Mouse (Mus musculus) lung, postnatal 0 days (tissue): ENCODE measurements at regions not wholly inside any gene's neighbourhood (a gene's known extent, or its start where the extent isn't known, plus 50 kb on each side); places are given as distances from the start of the nearest gene placed in this dataset.

Source experiments
- ATAC-seq: fragments of 200-750 bp; cut with Nextera tagmentation; 2 replicates; pipeline ENCODE4 v1.8.0; 2017; ENCODE audit warnings: moderate library complexity
- DNase-seq: peaks from one replicate; pipeline ENCODE4 v3.0.0-alpha.2; 2016; ENCODE audit warnings: low spot score
- H3K27ac ChIP-seq: fragments of 300-500 bp; sonication (generic); 2 replicates; pipeline ENCODE4 v1.5.1; 2014; ENCODE audit warnings: antibody characterized with exemption, mild to moderate bottlenecking, low read length, mixed read lengths
- H3K27me3 ChIP-seq: fragments of 300-500 bp; sonication (generic); replicated peaks from 2 replicates; pipeline ENCODE4 v1.6.1; 2014; ENCODE audit warnings: low read length, mixed read lengths; ENCODE audit not compliant: insufficient read depth
- H3K36me3 ChIP-seq: fragments of 300-500 bp; sonication (generic); 2 replicates; pipeline ENCODE4 v1.6.1; 2014; ENCODE audit warnings: low read length, mixed read lengths; ENCODE audit not compliant: insufficient read depth
- H3K4me1 ChIP-seq: fragments of 300-500 bp; sonication (generic); 2 replicates; pipeline ENCODE4 v1.6.1; 2014; ENCODE audit warnings: antibody characterized with exemption, low read depth, low read length, mixed read lengths; ENCODE audit not compliant: insufficient read depth
- H3K4me2 ChIP-seq: fragments of 300-500 bp; sonication (generic); replicated peaks from 2 replicates; pipeline ENCODE4 v1.6.1; 2014; ENCODE audit warnings: low read depth, mild to moderate bottlenecking, low read length, moderate library complexity, mixed read lengths
- H3K4me3 ChIP-seq: fragments of 300-500 bp; sonication (generic); 2 replicates; pipeline ENCODE4 v1.5.1; 2014; ENCODE audit warnings: low read depth, low read length
- H3K9ac ChIP-seq: fragments of 300-500 bp; sonication (generic); replicated peaks from 2 replicates; pipeline ENCODE4 v1.6.1; 2014; ENCODE audit warnings: low read depth, mild to moderate bottlenecking
- H3K9me3 ChIP-seq: fragments of 300-500 bp; sonication (generic); 2 replicates; pipeline ENCODE4 v1.6.1; 2016; ENCODE audit warnings: low read length, mixed read lengths
- CTCF ChIP-seq: IDR thresholded peaks from 2 replicates; pipeline ENCODE4 v1.5.1; 2016; ENCODE audit warnings: antibody characterized with exemption, mild to moderate bottlenecking
- EP300 ChIP-seq: IDR thresholded peaks from 2 replicates; pipeline ENCODE4 v1.6.1; 2016; ENCODE audit warnings: antibody characterized with exemption, mild to moderate bottlenecking, control low read depth
- WGBS: fragments of 180-500 bp; shearing (Covaris S2); extraction: QIAGEN DNeasy Blood & Tissue Kit; methylation state at CpG from one replicate; pipeline ENCODE4 v1.1.7; 2014; 5-methylcytosine and 5-hydroxymethylcytosine counted together

GRCm38 (mm10) chr2:57522983-57523382 lies 285.5 kb downstream of the Gpd2 start:
- Histone ChIP-seq H3K9ac (no peak overlapping the region), H3K36me3 (no peaks in the 10 kb centered on the region), H3K9me3 (no peaks in the 10 kb centered on the region), H3K27ac (no peak overlapping the region), H3K27me3 (no peaks in the 10 kb centered on the region), H3K4me3 (no peak overlapping the region), H3K4me2 (no peak overlapping the region), H3K4me1 (no peaks in the 10 kb centered on the region)
- ATAC-seq: no peak
- TF ChIP-seq EP300: no peak
- no peak for TF ChIP-seq CTCF
- no peak for DNase-seq
- 82% methylated on average over 8 of the region's 8 CpGs for WGBS

DNA sequence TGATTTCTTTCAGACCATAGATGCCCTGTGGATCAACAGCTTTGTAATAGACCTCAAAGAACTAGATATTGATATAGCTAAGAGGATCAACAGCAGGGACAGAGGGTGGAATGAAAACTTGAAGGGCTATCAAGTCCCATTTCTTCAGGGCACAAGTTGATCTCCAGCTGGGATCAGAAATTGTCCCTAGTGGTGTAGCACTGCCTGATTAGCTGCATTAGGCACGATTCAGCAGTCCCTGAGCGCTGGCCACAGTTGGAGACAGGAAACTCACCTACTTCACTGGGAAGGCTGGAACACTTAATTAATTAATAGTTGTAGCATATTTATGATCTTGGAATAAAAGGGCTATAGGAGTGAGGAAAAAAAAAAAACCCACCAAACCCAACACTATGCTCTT lies 290.5 kb downstream of the Gpd2 start:
- Histone ChIP-seq H3K9ac (no peak overlapping the region), H3K27me3 (no peaks in the 10 kb centered on the region), H3K4me1 (no peaks in the 10 kb centered on the region), H3K9me3 (no peaks in the 10 kb centered on the region), H3K4me2 (no peak overlapping the region), H3K27ac (no peak overlapping the region), H3K4me3 (no peak overlapping the region), H3K36me3 (no peaks in the 10 kb centered on the region)
- 65% methylated on average over 2 of the region's 2 CpGs for WGBS
- no peak for ATAC-seq
- no peak for DNase-seq
- TF ChIP-seq CTCF: no peak
- no peak for TF ChIP-seq EP300

DNA sequence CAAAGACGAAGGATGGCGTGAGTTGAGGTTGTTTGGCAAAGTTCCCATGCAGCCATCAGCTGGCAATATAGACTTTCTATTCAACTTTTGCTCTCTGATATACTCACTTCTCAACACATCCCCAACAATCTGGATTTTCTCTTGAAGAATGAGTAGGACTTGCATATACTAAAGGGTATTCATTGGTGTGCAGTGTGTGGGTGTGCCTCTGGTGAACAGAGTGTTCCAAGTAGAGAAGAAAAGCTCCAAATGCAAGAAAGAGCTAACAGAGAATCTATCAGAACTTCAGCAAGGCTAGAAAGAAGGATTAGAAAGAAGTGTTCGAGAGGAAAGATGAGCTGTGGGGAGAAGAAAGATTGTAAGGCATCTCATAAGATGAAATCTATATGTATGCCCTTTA lies 302.4 kb downstream of the Gpd2 start:
- WGBS: 83% methylated on average over 3 of the region's 3 CpGs
- Histone ChIP-seq H3K9me3 (no peaks in the 10 kb centered on the region), H3K27me3 (no peaks in the 10 kb centered on the region), H3K9ac (no peak overlapping the region), H3K27ac (no peak overlapping the region), H3K4me2 (no peak overlapping the region), H3K4me3 (no peak overlapping the region), H3K4me1 (no peaks in the 10 kb centered on the region), H3K36me3 (no peaks in the 10 kb centered on the region)
- TF ChIP-seq CTCF (no peak), EP300 (no peak)
- DNase-seq (no peak), ATAC-seq (no peak)

DNA sequence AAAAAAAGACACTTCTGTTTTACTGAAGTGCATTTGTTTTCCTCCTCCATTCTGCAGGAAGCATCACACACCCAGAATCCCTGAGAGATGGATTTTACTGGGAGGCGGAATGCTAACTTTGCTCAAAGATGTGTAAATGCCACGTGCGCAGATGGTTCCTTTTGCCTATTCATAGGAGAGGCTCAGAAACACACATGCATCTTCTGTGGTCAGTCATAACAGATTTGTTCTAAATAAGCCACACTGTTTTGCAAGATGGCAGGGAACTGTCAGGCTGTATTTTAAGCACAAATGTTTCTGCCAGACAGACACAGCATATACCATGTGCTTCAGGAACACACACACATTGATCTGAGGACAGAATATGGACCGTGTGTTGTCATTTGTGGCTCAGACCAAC lies 327.8 kb downstream of the Gpd2 start:
- no peak for DNase-seq
- WGBS: 81% methylated on average over 4 of the region's 4 CpGs
- Histone ChIP-seq H3K4me2 (no peak overlapping the region), H3K4me3 (no peak overlapping the region), H3K9me3 (no peaks in the 10 kb centered on the region), H3K9ac (no peak overlapping the region), H3K27me3 (no peaks in the 10 kb centered on the region), H3K27ac (no peak overlapping the region), H3K36me3 (no peaks in the 10 kb centered on the region), H3K4me1 (no peaks in the 10 kb centered on the region)
- no peak for ATAC-seq
- no peak for TF ChIP-seq CTCF
- TF ChIP-seq EP300: no peak

DNA sequence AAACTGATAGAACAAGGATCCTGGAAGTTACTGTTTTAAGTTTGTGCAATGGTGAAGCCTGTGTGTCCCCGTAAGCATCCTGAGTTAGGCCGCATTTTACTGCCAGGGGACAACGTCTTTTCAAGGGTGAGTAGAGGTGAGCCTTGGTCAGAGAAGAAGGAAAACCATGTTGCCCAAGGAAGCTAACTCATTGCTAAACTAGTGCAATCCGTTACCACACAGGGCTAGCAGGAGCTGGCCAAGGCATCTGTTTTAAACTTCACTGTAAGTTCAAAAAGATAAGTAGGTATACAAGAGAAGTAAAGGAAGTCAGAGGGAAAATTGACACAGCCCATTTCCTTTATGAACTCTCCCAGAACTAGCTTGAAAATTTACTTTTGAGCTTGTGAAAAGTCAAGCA lies 328.7 kb downstream of the Gpd2 start:
- H3K27ac ChIP-seq: no peak overlapping the region
- H3K4me1 ChIP-seq: no peaks in the 10 kb centered on the region
- H3K9ac ChIP-seq: no peak overlapping the region
- 74% methylated on average over 4 of the region's 4 CpGs for WGBS
- no peaks in the 10 kb centered on the region for H3K9me3 ChIP-seq
- H3K27me3 ChIP-seq: no peaks in the 10 kb centered on the region
- no peak overlapping the region for H3K4me3 ChIP-seq
- ATAC-seq: no peak
- no peak overlapping the region for H3K4me2 ChIP-seq
- DNase-seq: no peak
- no peaks in the 10 kb centered on the region for H3K36me3 ChIP-seq
- TF ChIP-seq CTCF: no peak
- TF ChIP-seq EP300: no peak

DNA sequence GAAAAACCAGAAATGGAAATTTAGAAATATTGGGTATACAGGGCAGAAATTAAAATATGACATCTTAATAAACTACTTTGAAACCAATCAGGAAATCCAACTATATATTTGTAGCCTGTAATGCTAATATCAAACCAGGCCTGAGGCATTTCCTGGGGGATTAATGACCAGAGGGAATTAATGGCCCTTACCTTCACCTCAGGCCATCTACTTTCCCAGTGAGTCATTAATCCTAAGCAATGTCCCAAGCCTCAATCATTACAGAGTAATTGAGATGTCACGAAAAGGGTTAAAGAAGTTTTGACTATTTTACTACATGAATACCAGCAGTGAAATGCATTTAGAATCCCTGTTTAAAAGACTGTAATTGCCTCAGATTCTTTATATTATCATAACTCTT lies 329.7 kb downstream of the Gpd2 start:
- DNase-seq: no peak
- H3K9ac ChIP-seq: no peak overlapping the region
- H3K36me3 ChIP-seq: no peaks in the 10 kb centered on the region
- 90% methylated on average over 1 of the region's 1 CpGs for WGBS
- no peak for TF ChIP-seq EP300
- TF ChIP-seq CTCF: no peak
- ATAC-seq: no peak
- H3K4me1 ChIP-seq: no peaks in the 10 kb centered on the region
- no peak overlapping the region for H3K4me2 ChIP-seq
- H3K9me3 ChIP-seq: no peaks in the 10 kb centered on the region
- H3K27me3 ChIP-seq: no peaks in the 10 kb centered on the region
- no peak overlapping the region for H3K4me3 ChIP-seq
- H3K27ac ChIP-seq: no peak overlapping the region

- ATAC-seq (no peak), DNase-seq (no peak)
- 81% methylated on average over 3 of the region's 3 CpGs for WGBS
- Histone ChIP-seq H3K9ac (no peak overlapping the region), H3K4me3 (no peak overlapping the region), H3K4me2 (no peak overlapping the region), H3K9me3 (no peaks in the 10 kb centered on the region), H3K27me3 (no peaks in the 10 kb centered on the region), H3K27ac (no peak overlapping the region), H3K36me3 (no peaks in the 10 kb centered on the region), H3K4me1 (no peaks in the 10 kb centered on the region)
- TF ChIP-seq CTCF: no peak
Observed at GRCm38 (mm10) chr2:57587065-57587464, 349.6 kb downstream of the Gpd2 start.
